Mouse (Mus musculus): ENCODE results near the gene Dlgap3.

DNA sequence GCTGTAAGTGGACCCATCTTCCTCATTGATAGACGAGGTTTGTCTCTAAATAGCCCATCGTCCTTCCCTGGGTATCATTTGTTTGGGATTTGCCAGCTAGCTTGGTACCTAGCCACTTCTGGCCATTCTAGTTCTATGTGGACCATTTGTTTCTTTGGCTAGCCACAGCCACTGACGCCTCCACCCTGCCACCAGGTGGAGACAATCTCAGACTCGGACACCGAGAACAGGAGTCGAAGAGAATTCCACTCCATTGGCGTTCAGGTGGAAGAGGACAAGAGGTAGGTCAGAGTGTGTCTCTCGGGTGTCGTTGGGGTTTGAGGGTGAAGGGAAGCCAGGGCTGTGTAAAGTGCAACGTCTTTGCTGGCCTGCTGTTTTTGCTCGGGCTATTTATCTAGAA is 46.1 kb downstream of the Dlgap3 start:
- TF ChIP-seq POLR2A (IDR thresholded peaks at IDR 0.05; ENCODE audit: extremely low read depth, insufficient read depth, low read length) (no peak), CTCF (IDR thresholded peaks at IDR 0.05; ENCODE audit: low read depth, low read length) (0 out of 2 replicates have a peak, but pooled peaks have one; percentile 16)
